Mouse (Mus musculus): ENCODE results near the gene Eomes. TPM values are rescaled to one million over a fixed set of nuclear protein-coding genes. Genes with fewer than 3 reads are reported as not detected.

Gene Eomes
- polyA plus RNA-seq, 1 experiment from 2014 or later = not detected

Other genes starting within 250 kb of the Eomes start
- 52.4 and 55.2 TPM in 2 replicates for gene Golga4, start 28.1 kb downstream of the Eomes start, polyA plus RNA-seq (2014; fragmentation: Nextera tagmentation; extraction: Ambion mirVana)
- 8.2 and 9.9 TPM in 2 replicates for gene Itga9, start 128.5 kb downstream of the Eomes start, polyA plus RNA-seq (2014; fragmentation: Nextera tagmentation; extraction: Ambion mirVana)

Data from neural tube, embryonic 11.5 days (tissue).